Mouse (Mus musculus) heart, postnatal 25 days (tissue): ENCODE results near the gene Hoxd8. TPM values are rescaled to one million over a fixed set of nuclear protein-coding genes. Genes with fewer than 3 reads are reported as not detected.

Source experiments
- DNase-seq: peaks from one replicate; pipeline ENCODE4 v3.0.0; 2022; ENCODE audit warnings: low spot score
- intact Hi-C: fragments of 180-260 bp; cut with DNase I; formaldehyde crosslinking; loops from one replicate; pipeline ENCODE4 v1.15.1; 2025
- total RNA-seq, 2 experiments: library from RNA; stranded (reverse); gene quantifications; 2 replicates each; pipeline ENCODE4 v1.2.3; 2021

Gene Hoxd8
- total RNA-seq, 2 experiments from 2014 or later = 1.0 to 1.2 TPM

DNA sequence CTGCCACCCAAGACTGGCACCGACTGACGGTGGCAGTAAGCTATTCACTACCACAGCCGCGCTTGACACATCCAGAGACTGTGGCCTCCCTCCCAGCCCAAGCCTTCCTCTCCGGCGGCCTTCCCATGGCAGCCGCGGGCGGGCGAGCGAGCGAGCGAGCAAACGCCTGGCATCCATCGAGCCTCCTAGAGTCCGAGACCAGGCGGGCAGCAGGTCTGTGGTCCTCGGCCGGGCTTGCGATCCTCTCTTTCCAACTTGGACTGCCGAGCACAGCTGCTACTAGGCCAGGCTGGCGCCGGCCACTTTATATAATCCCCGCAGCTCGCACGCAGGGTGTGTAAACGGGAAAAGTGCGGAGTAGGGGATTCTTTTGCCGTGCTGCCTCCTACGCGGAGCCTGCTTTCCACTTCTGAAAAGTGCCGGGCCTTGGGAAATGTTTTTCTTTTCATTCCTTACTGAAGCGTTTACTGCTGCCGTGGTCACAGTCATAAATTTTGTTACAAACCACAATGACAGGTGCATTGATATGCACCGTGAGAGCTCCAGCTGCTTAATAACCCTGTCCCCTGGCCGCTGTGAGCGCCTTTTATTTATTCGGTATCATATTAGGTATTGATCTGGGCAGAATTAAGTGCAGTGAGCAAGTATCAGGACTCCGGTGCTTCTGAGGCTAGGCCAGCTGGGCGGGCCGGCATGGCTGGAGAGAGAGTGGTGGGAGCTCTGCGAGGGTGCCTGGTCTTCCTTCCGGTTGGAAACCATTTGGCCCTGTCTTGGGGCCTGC lies 36.1 kb downstream of the Hoxd8 start:
- DNase-seq = no peak
- intact Hi-C loops = no loop called here

DNA sequence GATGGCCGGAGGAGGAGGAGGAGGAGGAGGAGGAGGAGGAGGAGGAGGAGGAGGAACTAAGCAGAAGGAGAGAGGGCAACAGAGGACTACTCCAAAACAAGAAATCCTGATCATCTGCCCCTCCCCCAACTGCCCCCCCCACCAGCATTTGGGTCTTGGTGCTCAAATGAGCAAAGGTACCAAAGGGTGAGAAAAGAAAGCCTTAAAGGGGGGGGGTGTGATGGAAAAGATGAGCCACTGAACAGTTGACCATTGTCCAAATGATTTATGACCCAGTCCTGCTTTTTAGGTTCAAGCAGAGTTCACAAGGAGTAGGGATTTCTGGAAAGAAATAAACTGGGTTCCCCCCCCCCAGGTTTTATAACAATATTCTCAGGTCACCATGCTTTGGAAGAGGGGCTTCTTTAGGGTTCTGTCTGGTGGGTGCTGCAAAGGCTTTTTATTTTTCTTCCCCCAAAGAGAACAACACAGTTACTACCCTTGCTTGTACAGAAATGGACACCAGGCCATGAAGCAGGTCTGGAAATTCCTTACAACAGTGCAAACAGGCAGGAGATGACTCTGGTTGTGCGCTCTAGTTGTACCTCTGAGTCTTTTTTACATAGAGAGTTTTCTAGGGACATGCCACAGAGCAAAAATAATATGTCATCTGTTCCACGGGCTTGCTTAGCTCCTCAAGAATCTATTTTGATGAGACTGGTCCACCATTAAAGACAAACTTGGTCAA lies 37.0 kb downstream of the Hoxd8 start:
- intact Hi-C loops = no loop called here
- no peak for DNase-seq

DNA sequence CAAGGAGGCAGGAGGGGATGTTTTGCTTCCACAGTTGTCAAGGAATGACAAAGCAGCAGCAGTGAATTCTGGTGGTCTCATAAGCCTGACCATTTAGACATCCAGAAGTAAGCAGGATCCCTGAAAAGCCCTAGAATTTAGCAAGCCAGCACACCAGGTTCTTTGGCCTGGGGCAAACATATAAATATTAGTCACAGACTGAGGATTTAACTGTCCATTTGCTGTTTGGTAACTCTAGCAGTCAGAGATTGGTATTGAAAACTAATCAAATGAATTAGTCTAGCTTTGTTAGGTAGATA lies 37.5 kb downstream of the Hoxd8 start:
- intact Hi-C loops = no loop called here
- DNase-seq = no peak

GRCm38 (mm10) chr2:74745540-74746297 lies 41.3 kb downstream of the Hoxd8 start:
- DNase-seq = no peak
- intact Hi-C loops = no loop called here

DNA sequence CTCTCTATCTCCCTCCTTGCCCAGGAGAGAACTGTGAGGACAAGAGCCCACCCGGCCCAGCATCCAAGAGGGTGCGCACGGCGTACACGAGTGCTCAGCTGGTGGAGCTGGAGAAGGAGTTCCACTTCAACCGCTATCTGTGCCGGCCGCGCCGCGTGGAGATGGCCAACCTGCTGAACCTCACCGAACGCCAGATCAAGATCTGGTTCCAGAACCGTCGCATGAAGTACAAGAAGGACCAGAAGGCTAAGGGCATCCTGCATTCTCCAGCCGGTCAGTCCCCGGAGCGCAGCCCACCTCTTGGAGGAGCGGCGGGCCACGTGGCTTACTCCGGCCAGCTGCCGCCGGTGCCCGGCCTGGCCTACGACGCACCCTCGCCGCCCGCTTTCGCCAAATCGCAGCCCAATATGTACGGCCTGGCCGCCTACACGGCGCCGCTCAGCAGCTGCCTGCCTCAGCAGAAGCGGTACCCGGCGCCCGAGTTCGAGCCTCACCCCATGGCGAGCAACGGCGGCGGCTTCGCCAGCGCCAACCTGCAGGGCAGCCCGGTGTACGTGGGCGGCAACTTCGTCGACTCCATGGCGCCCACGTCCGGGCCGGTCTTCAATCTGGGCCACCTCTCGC lies 42.0 kb downstream of the Hoxd8 start:
- intact Hi-C loops = no loop called here

GRCm38 (mm10) chr2:74747006-74747405 lies 42.6 kb downstream of the Hoxd8 start:
- intact Hi-C loops = no loop called here

More for the DNA sequence above, 42.0 kb downstream of the Hoxd8 start:
- DNase-seq = no peak

DNA sequence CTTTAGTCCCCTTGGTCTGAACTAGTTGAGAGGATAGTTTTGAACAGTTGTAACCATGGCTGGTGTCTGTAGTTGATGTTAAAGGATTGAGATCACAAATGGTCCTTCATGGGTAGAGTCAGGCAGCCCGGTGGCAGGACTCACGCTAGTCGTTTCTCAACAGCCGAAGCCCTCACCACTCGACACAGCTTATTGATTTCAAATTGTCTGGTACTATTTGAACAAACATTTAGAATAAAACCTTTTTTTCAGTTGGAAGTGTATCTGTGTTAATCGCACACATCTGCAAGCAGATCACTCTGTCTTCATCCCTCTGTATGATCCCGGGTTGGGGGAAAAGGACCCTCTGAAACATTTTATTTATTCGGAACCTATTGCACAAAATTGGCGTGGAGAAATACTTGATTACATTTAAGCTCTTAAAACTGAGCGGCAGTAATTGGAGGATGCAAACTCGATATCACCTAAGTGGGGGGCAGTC lies 43.3 kb downstream of the Hoxd8 start:
- intact Hi-C loops = no loop called here
- no peak for DNase-seq

More at GRCm38 (mm10) chr2:74747006-74747405, 42.6 kb downstream of the Hoxd8 start:
- no peak for DNase-seq

DNA sequence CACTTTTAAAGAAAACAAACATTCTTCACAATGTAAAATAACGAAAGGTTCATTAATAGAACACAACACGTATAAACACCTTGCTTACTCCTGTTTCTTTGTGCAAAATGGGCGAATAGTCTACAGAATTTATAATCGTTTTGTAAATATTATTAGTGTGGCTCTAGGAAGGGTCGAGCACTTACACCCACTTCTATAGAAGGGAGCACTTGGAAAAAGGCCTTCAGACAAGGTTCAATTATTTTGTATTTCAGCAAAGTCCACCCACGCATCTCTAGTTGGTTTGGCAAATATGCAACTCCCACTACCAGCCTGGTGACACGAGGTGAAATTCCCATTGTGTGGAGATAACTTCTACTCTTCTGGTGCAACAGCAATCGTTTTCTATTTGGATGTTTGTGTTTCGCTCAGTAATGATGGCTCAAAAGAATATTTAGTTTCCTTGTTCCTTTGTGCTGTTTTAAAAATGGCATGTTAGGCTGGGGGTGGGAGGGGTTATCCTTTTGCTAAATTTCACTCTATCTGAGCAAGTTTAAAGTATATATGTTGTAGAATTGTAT lies 44.1 kb downstream of the Hoxd8 start:
- no peak for DNase-seq
- intact Hi-C loops = no loop called here

- intact Hi-C loops = no loop called here
- DNase-seq = no peak
Measured at GRCm38 (mm10) chr2:74749337-74750121, 45.1 kb downstream of the Hoxd8 start.

DNA sequence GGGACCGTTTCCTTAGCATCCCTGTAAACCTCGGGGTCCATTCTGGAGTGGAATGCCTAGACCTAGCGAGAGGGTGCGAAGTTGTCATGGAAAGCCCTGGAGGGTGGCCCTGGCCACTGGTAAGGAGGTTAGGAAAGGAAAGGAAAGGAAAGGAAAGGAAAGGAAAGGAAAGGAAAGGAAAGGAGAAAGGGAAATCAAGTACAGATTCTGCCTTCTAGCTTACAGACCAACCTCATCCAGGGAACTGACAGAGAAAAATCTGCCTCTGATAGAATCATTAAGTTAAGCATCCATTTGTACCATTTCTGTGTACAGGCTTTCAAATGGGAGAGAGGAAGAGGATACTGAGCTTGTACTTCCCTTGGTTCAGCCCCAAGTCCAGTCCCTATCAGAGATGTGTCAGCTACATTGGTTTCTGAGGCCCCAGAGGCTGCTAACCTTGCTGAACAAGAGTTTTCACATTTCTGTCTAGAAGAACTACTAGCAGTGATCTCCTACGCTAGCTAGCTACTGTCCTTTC lies 46.4 kb downstream of the Hoxd8 start:
- DNase-seq = no peak
- intact Hi-C loops = no loop called here

DNA sequence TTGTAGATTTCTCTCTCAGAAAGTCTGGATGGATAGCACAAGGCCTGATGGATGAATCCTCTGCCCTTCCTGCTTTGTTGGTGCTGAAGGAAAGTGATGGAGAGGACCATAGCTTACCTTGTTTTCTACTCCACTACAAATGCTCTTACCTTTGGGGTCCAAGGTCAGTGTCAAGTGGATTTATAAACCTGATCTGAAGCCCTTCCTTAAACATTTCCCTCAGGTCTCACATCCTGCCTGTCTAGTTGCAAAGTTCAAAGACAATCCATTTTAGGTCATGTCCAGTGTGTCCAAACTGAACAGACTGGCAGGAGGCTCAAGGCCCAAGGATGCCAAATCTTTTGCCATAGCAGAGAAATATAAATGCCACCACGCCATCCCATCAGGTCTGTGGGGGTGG lies 47.4 kb downstream of the Hoxd8 start:
- intact Hi-C loops = no loop called here

DNA sequence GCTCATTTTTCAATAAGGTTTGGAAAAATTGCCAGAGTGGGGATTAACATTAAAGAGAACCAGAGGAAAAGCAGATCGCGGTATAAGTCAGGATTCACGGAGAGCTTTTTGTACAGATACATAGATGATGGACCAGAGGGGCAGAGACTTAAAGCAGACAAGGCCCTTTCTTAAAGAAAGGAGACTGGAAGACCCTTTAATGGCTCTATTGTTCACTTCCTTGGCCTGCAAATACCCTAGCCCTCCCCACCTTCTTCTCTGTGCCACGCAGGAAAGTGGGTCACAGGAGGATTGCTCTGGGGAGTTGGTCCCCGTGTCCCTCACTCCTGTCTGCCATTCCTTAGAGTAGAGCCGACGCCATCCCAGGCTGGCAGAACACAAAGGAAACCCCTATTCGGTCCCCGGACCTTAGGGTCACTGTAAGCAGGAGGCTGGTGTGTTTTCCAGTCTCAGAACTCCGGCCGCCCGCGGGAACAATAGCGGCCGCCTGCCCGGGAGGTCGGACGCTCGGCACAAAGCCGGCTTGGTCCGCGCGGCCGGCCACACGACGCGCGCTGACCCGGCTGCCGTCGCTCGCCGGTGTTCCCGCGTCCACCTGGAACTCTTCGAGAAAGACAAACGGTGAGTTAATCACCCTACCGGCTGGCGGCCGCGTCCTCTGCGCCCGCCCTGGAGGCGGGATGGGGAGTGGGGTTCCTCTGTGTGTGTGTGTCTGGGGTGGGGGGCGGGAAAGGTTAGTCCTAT lies 48.2 kb downstream of the Hoxd8 start:
- intact Hi-C loops = no loop called here
- no peak for DNase-seq

More for the DNA sequence above, 47.4 kb downstream of the Hoxd8 start:
- DNase-seq = no peak

GRCm38 (mm10) chr2:74753175-74753523 lies 48.7 kb downstream of the Hoxd8 start:
- intact Hi-C loops = no loop called here
- no peak for DNase-seq

- intact Hi-C loops = no loop called here
Measured at GRCm38 (mm10) chr2:74753711-74754110, 49.3 kb downstream of the Hoxd8 start.

More at GRCm38 (mm10) chr2:74753711-74754110, 49.3 kb downstream of the Hoxd8 start:
- no peak for DNase-seq
